Mouse (Mus musculus) right cerebral cortex, postnatal 10 days (tissue): Measurements from ENCODE around the gene Pmis2.

ENCODE experiments used
- DNase-seq, 2 experiments: peaks; one replicate each; pipeline ENCODE4 v3.0.0; 2021; ENCODE audit warnings: low spot score in 2 of 2

The Pmis2 gene

DNA sequence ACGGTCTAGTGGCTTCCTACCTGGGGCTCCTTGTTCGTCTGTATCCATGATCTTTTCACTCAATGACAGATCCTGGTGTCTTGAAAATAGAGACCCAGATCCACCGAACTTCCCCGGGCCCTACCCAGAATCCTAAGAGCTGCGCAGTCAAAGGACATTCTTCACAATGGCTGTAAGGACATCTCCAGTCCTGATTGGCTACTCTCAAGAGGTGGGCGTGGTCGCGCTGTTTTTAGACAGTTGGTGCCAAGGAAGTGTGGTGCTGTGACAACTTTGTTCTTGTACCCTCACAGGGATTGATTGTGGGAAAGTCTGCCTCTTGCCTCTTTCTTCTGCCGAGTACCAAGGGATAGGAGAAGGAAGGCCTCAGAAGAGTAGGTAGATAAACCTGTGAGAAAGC, at the start of gene Pmis2:
Gene Pmis2, minus strand, starts transcription at position 126 of the 400 bp plus-strand sequence.
- no peak for DNase-seq

- DNase-seq = peak in 1 of 2 experiments; percentile 23
Observed at GRCm38 (mm10) chr7:30719669-30720068, 48.3 kb upstream of the Pmis2 start.

DNA sequence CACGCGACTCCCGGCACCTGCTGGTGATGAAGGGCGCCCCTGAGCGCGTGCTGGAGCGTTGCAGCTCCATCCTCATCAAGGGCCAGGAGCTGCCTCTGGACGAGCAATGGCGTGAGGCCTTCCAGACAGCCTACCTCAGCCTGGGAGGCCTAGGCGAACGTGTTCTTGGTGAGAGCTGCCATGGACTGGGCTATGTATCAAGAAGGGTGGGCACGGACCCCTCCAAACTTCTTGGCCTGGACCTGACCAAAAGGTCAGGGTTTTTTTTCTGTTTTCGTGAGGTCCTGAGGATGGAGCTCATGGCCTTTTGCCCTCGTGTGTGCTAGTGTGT, 46.3 kb upstream of the Pmis2 start:
- no peak for DNase-seq

DNA sequence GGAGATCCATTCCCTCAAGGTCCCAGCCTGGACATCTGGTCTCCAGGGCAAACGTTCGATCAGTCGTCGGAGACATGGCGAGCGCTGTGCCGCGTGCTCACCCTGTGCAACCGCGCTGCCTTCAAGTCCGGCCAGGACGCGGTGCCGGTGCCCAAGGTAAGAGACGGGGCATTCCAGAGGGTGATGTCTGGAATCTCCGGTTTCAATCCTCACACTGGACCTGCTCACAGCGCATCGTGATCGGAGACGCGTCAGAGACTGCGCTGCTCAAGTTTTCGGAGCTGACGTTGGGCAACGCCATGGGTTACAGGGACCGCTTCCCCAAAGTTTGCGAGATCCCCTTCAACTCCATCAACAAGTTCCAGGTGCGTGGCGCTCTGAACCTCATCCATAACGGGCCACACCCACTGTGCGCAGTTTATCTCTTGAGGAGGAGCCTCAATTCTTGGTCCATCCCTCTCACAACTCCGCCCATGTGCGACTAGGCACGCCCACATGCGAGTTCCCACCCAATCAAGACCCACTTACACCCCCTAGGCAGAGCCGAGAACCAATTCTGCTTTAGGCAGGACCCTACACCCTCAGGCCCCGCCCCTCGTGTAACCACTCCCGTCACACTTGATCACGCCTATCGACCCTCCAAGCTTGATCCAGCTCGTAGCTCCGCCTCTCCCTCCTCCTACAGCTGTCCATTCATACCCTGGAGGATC, 45.8 kb upstream of the Pmis2 start:
- peak; percentile 86 to 88 for DNase-seq

- no peak for DNase-seq
Observed at GRCm38 (mm10) chr7:30711942-30712341, 40.5 kb upstream of the Pmis2 start, which contains the start of gene Atp4a. TSS of gene Atp4a (plus strand) at chr7:30712209.

GRCm38 (mm10) chr7:30707441-30707840, 36.0 kb upstream of the Pmis2 start:
- DNase-seq = no peak

GRCm38 (mm10) chr7:30706214-30706882, 34.9 kb upstream of the Pmis2 start:
- DNase-seq = no peak

GRCm38 (mm10) chr7:30698589-30698988, 27.2 kb upstream of the Pmis2 start, which contains the start of gene 2200002J24Rik:
TSS of gene 2200002J24Rik (plus strand) at chr7:30698926.
- DNase-seq = no peak

DNA sequence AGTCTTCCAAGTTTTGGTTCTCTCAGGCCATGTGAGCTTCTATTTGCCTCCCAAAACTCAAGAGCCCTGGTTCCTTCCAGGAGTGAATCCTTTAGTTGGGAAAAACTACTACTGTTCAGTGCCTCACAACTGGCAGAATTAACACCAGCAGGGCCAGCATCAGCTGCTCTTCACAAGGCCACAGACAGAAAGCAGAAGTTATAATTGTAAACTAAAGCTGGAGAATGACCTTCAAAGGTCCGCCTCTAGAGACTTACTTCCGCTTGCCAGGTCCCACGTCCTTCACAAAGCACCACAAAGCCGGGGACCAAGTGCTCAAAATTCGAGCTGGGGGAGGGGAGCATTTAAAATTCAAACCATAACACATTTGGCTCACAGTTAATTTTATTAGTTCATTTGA, 26.7 kb upstream of the Pmis2 start:
- no peak for DNase-seq

- no peak for DNase-seq
Observed at GRCm38 (mm10) chr7:30688325-30688724, 16.9 kb upstream of the Pmis2 start.

GRCm38 (mm10) chr7:30683425-30683824, 12.0 kb upstream of the Pmis2 start:
- DNase-seq = no peak

- no peak for DNase-seq
Observed at GRCm38 (mm10) chr7:30681897-30682296, 10.5 kb upstream of the Pmis2 start.

DNA sequence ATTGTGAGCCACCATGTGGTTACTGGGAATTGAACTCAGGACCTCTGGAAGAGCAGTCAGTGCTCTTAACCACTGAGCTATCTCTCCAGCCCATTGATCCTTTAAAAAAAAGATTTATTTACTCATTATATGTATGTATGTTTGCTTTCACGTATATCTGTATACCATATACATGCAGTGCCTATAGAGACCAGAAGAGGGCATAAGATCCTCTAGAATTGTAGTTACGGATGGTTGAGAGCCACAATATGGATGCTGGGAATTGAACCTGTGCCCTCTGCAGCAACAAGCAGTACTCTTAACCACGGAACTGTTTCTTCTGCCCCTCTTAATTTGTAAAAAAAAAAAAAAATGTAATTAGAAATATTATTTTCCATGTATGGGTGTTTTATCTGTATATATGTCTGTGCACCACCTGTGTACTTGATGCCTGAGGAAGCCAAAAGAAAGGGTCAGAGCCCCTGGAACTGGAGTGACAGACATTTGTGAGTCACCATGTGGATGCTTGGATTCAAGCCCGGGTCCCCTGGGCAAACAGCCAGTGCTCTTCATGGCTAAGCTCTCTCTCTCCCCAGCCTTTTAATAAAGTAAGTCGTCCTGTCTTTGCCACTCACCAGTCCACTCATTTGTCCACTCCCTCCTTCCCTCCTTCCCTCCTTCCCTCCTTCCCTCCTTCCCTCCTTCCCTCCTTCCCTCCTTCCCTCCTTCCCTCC, 7.0 kb upstream of the Pmis2 start:
- DNase-seq = peak; percentile 35 to 54

GRCm38 (mm10) chr7:30669229-30669628, 2.2 kb downstream of the Pmis2 start:
- DNase-seq = no peak

GRCm38 (mm10) chr7:30665321-30665720, 6.1 kb downstream of the Pmis2 start:
- DNase-seq = peak; percentile 30 to 43

DNA sequence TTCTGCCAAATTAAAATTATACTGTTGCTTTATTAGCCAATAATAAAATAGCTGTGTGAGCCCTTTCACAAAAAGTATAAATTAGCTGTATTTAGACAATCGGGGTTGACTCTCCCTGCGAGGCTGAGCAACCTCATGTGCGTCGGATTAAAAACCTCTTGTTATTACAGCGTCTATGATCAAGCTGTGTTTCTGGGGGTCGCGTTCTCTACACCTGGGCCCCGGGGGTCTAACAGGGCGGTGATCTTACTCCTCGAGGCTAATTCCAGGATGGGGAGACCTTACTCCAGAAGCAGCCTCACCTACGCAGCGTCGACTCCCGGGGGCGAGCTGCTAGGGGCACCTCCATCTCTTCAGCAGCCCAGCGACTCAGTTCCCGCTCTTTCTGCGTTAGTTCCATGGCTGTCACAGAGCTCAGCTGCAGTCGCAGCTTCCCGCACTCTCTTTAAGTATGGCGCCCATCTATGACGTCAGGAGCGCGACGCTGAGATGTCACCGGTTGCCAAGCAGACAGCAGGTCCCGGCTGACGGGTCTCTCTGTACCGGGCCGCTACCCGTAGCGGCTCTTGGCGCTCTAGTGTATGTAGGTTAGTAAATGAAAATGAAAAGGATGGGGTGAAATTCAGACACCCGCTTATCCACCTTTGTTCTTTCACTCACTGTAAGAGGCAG, 6.7 kb downstream of the Pmis2 start, which contains the start of gene Haus5:
Gene Haus5, minus strand, starts transcription at position 466 of the 672 bp plus-strand sequence.
- peak; percentile 96 for DNase-seq

GRCm38 (mm10) chr7:30649591-30650540, 21.5 kb downstream of the Pmis2 start, which contains the start of gene Rbm42:
TSS of gene Rbm42 (minus strand) at chr7:30650317.
- peak; percentile 99 to 100 for DNase-seq

DNA sequence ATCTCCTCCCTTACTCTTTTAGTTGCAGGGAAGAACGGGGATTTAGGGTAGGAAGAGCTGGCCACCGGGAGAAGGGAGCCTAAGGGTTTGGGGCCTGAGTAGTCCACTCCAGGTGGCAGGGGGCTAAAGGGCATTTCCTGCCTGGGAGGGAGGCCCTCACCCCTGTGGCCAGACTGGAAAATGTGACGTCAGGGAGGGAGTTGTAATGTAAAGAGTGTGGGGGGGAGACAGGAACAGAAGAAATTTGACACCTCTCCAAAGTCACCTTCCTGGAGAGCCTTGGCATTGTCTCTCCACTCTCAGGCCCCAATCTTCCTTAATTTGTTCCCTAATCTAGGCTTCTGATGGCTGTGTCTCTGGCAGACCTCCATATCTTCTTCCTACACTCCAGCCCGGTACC, 32.3 kb downstream of the Pmis2 start:
- no peak for DNase-seq

DNA sequence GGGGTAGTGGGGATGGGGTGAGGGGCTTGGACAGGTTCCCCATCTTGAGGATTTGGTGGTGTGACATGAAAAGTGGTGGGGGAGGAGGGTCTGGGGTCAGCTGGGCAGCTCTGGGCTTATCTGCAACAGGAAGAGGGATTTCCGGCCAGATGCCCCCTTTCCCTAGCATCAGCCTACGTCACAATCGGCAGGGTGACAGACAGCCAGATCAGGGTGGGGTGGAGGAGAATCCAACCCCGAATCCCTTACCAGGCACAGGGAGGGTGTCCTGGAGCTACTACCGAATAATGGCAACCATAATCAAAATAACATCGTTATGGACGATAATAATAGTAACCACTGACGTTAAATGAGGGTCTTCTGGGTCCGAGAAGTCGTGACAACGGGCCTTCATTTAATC, 35.0 kb downstream of the Pmis2 start:
- no peak for DNase-seq

DNA sequence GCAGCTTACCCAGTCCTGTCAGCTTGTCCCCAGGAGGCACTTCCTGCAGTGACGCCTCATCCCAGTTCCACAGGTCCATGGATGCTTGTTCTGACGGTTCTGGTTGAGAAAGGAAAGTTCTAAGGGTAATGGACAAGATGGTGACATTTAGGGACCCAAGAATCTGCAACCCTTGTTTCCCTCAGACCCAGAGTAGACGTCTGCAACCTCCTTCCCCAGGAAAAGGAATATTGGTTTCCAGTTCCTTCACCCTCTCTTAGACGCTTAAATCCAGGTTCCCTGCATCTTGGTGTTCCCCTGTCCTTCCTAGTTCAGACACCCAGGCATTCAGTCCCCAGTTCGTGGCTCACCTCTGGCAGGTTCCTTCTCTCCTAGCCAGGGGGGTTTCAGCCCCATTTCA, 35.7 kb downstream of the Pmis2 start, which contains the start of gene Etv2:
Gene Etv2, minus strand, starts transcription at position 101 of the 400 bp plus-strand sequence.
- no peak for DNase-seq

GRCm38 (mm10) chr7:30634621-30635020, 36.8 kb downstream of the Pmis2 start:
- peak in 1 of 2 experiments; percentile 40 for DNase-seq
